Mouse (Mus musculus) embryonic facial prominence, embryonic 15.5 days (tissue): ENCODE results near the gene Trove2. TPM values are rescaled to one million over a fixed set of nuclear protein-coding genes. Genes with fewer than 3 reads are reported as not detected.
"Not testable (repeated sequence)": the region's sequence is repeated elsewhere in the genome, so short reads cannot be mapped to it uniquely, and the experiment has no call there.

Experiments
- ATAC-seq: fragments of 200-750 bp; cut with Nextera tagmentation; 2 replicates; pipeline ENCODE4 v1.8.0; 2017; ENCODE audit warnings: low read depth, moderate TSS enrichment; ENCODE audit not compliant: insufficient number of reproducible peaks, low FRiP score, low TSS enrichment
- H3K27ac ChIP-seq: fragments of 300-500 bp; sonication (generic); replicated peaks from 2 replicates; pipeline ENCODE4 v1.5.1; 2015; ENCODE audit warnings: mild to moderate bottlenecking, inconsistent platforms
- H3K27me3 ChIP-seq: fragments of 300-500 bp; sonication (generic); 2 replicates; pipeline ENCODE4 v1.6.1; 2015; ENCODE audit warnings: inconsistent platforms
- H3K36me3 ChIP-seq: fragments of 300-500 bp; sonication (generic); 2 replicates; pipeline ENCODE4 v1.6.1; 2015; ENCODE audit warnings: mild to moderate bottlenecking, inconsistent platforms
- H3K4me1 ChIP-seq: fragments of 300-500 bp; sonication (generic); 2 replicates; pipeline ENCODE4 v1.6.1; 2015; ENCODE audit warnings: inconsistent platforms
- H3K4me2 ChIP-seq: fragments of 300-500 bp; sonication (generic); replicated peaks from 2 replicates; pipeline ENCODE4 v1.6.1; 2015; ENCODE audit warnings: mild to moderate bottlenecking, inconsistent platforms
- H3K4me3 ChIP-seq: fragments of 300-500 bp; sonication (generic); replicated peaks from 2 replicates; pipeline ENCODE4 v1.5.1; 2015; ENCODE audit warnings: mild to moderate bottlenecking, inconsistent platforms
- H3K9ac ChIP-seq: fragments of 300-500 bp; sonication (generic); 2 replicates; pipeline ENCODE4 v1.6.1; 2015; ENCODE audit warnings: inconsistent platforms
- H3K9me3 ChIP-seq: fragments of 300-500 bp; sonication (generic); replicated peaks from 2 replicates; pipeline ENCODE4 v1.6.1; 2016; ENCODE audit warnings: inconsistent platforms
- WGBS: fragments of 180-500 bp; shearing (Covaris S2); methylation state at CpG from one replicate; pipeline ENCODE4 v1.1.7; 2015; 5-methylcytosine and 5-hydroxymethylcytosine counted together
- polyA plus RNA-seq: library from polyadenylated mRNA; unstranded; fragments of >200 nt; fragmentation: Nextera tagmentation; extraction: Ambion mirVana; gene quantifications from 2 replicates; pipeline ENCODE4 v1.2.1, GENCODE M21; 2015

Gene Trove2
- polyA plus RNA-seq, 1 experiment from 2014 or later = 18.9 TPM

- ATAC-seq = no peak
- H3K9me3 ChIP-seq = no peaks in the 10 kb centered on the region
- H3K4me2 ChIP-seq = no peak overlapping the region
- no peak overlapping the region for H3K27ac ChIP-seq
- WGBS = 63% methylated on average over 5 of the region's 5 CpGs
- H3K27me3 ChIP-seq = no peaks in the 10 kb centered on the region
- H3K36me3 ChIP-seq = no peaks in the 10 kb centered on the region
- H3K4me1 ChIP-seq = 0 out of 2 replicates have a peak, but pooled peaks cover 2% of the 10 kb centered on the region
- no peak overlapping the region for H3K9ac ChIP-seq
- H3K4me3 ChIP-seq = no peak overlapping the region
Observed at GRCm38 (mm10) chr1:143733914-143734410, 42.9 kb downstream of the Trove2 start.

- no peak overlapping the region for H3K27ac ChIP-seq
- H3K9ac ChIP-seq = no peak overlapping the region
- no peaks in the 10 kb centered on the region for H3K27me3 ChIP-seq
- WGBS = 44% methylated on average over 4 of the region's 4 CpGs
- H3K36me3 ChIP-seq = no peaks in the 10 kb centered on the region
- ATAC-seq = no peak
- H3K4me1 ChIP-seq = no peaks in the 10 kb centered on the region
- no peak overlapping the region for H3K4me3 ChIP-seq
- no peaks in the 10 kb centered on the region for H3K9me3 ChIP-seq
- H3K4me2 ChIP-seq = no peak overlapping the region
Observed at GRCm38 (mm10) chr1:143731691-143732090, 45.2 kb downstream of the Trove2 start.

- H3K9me3 ChIP-seq = no peaks in the 10 kb centered on the region
- H3K4me2 ChIP-seq = no peak overlapping the region
- no peak overlapping the region for H3K27ac ChIP-seq
- H3K4me1 ChIP-seq = no peaks in the 10 kb centered on the region
- 85% methylated on average over 2 of the region's 2 CpGs for WGBS
- no peak overlapping the region for H3K9ac ChIP-seq
- H3K36me3 ChIP-seq = no peaks in the 10 kb centered on the region
- H3K27me3 ChIP-seq = no peaks in the 10 kb centered on the region
- H3K4me3 ChIP-seq = no peak overlapping the region
- ATAC-seq = no peak
Observed at GRCm38 (mm10) chr1:143730899-143731298, 46.0 kb downstream of the Trove2 start.

- WGBS = 54% methylated on average over 9 of the region's 9 CpGs
- no peak for ATAC-seq
- no peaks in the 10 kb centered on the region for H3K36me3 ChIP-seq
- no peak overlapping the region for H3K9ac ChIP-seq
- H3K27me3 ChIP-seq = no peaks in the 10 kb centered on the region
- no peaks in the 10 kb centered on the region for H3K4me1 ChIP-seq
- H3K4me3 ChIP-seq = no peak overlapping the region
- H3K4me2 ChIP-seq = no peak overlapping the region
- no peaks in the 10 kb centered on the region for H3K9me3 ChIP-seq
- no peak overlapping the region for H3K27ac ChIP-seq
Observed at GRCm38 (mm10) chr1:143727701-143728445, 49.0 kb downstream of the Trove2 start.

- H3K9me3 ChIP-seq = no peaks in the 10 kb centered on the region
- H3K4me3 ChIP-seq = no peak overlapping the region
- no peak overlapping the region for H3K4me2 ChIP-seq
- ATAC-seq = no peak
- 85% methylated on average over 5 of the region's 5 CpGs for WGBS
- H3K27me3 ChIP-seq = no peaks in the 10 kb centered on the region
- H3K36me3 ChIP-seq = no peaks in the 10 kb centered on the region
- H3K4me1 ChIP-seq = no peaks in the 10 kb centered on the region
- no peak overlapping the region for H3K27ac ChIP-seq
- H3K9ac ChIP-seq = no peak overlapping the region
Observed at GRCm38 (mm10) chr1:143724456-143725064, 52.3 kb downstream of the Trove2 start.

GRCm38 (mm10) chr1:143716038-143716437 is 60.8 kb downstream of the Trove2 start, which contains the start of gene Glrx2:
Glrx2 (plus strand) TSS chr1:143716338.
- not testable (repeated sequence) for H3K27ac ChIP-seq, H3K9ac ChIP-seq, H3K27me3 ChIP-seq, H3K4me3 ChIP-seq, ATAC-seq, H3K4me1 ChIP-seq, H3K36me3 ChIP-seq, H3K4me2 ChIP-seq, H3K9me3 ChIP-seq
- no CpG with 5 or more reads among the region's 2 CpGs for WGBS

- no peak overlapping the region for H3K4me3 ChIP-seq
- 72% methylated on average over 5 of the region's 5 CpGs for WGBS
- H3K4me1 ChIP-seq = 0 out of 2 replicates have a peak, but pooled peaks cover 6% of the 10 kb centered on the region
- no peaks in the 10 kb centered on the region for H3K9me3 ChIP-seq
- no peak for ATAC-seq
- H3K27me3 ChIP-seq = no peaks in the 10 kb centered on the region
- H3K4me2 ChIP-seq = no peak overlapping the region
- no peak overlapping the region for H3K27ac ChIP-seq
- no peak overlapping the region for H3K9ac ChIP-seq
- no peaks in the 10 kb centered on the region for H3K36me3 ChIP-seq
Observed at GRCm38 (mm10) chr1:143710627-143710976, 66.3 kb downstream of the Trove2 start.

- Histone ChIP-seq H3K4me2 (no peak overlapping the region), H3K27me3 (no peaks in the 10 kb centered on the region), H3K4me1 (0 out of 2 replicates have a peak, but pooled peaks cover 6% of the 10 kb centered on the region), H3K9me3 (no peaks in the 10 kb centered on the region), H3K4me3 (no peak overlapping the region), H3K9ac (no peak overlapping the region), H3K36me3 (no peaks in the 10 kb centered on the region), H3K27ac (no peak overlapping the region)
- 42% methylated on average over 7 of the region's 7 CpGs for WGBS
- no peak; the same call in 1 of the 2 replicates for ATAC-seq
Observed at GRCm38 (mm10) chr1:143709966-143710626, 66.8 kb downstream of the Trove2 start.

GRCm38 (mm10) chr1:143708361-143708760 is 68.5 kb downstream of the Trove2 start:
- Histone ChIP-seq H3K4me2 (no peak overlapping the region), H3K27me3 (no peaks in the 10 kb centered on the region), H3K27ac (no peak overlapping the region), H3K4me1 (0 out of 2 replicates have a peak, but pooled peaks cover 6% of the 10 kb centered on the region), H3K36me3 (no peaks in the 10 kb centered on the region), H3K4me3 (no peak overlapping the region), H3K9ac (no peak overlapping the region), H3K9me3 (no peaks in the 10 kb centered on the region)
- 78% methylated on average over 6 of the region's 6 CpGs for WGBS
- no peak for ATAC-seq

- Histone ChIP-seq H3K9me3 (no peaks in the 10 kb centered on the region), H3K27ac (no peak overlapping the region), H3K4me3 (no peak overlapping the region), H3K4me1 (0 out of 2 replicates have a peak, but pooled peaks cover 6% of the 10 kb centered on the region), H3K27me3 (no peaks in the 10 kb centered on the region), H3K36me3 (no peaks in the 10 kb centered on the region), H3K4me2 (no peak overlapping the region), H3K9ac (no peak overlapping the region)
- 69% methylated on average over 4 of the region's 4 CpGs for WGBS
- no peak for ATAC-seq
Observed at GRCm38 (mm10) chr1:143707006-143707405, 69.9 kb downstream of the Trove2 start.

- Histone ChIP-seq H3K27me3 (no peaks in the 10 kb centered on the region), H3K4me1 (no peaks in the 10 kb centered on the region), H3K9me3 (no peaks in the 10 kb centered on the region), H3K36me3 (peaks cover 4% of the 10 kb centered on the region), H3K4me3 (peak within 1 kb of the TSS; percentile 70), H3K27ac (peak within 1 kb of the TSS; percentile 91), H3K9ac (peak within 1 kb of the TSS; percentile 66), H3K4me2 (peak within 1 kb of the TSS; percentile 71)
- ATAC-seq = peak; percentile 99
- WGBS = under 1% methylated on average over 73 of the region's 74 CpGs
Observed at GRCm38 (mm10) chr1:143702741-143703262, 74.1 kb downstream of the Trove2 start, which contains the start of gene Cdc73. Cdc73 (minus strand) TSS chr1:143702893.
